Mouse (Mus musculus): Measurements from ENCODE around the gene 2300009A05Rik.

DNA sequence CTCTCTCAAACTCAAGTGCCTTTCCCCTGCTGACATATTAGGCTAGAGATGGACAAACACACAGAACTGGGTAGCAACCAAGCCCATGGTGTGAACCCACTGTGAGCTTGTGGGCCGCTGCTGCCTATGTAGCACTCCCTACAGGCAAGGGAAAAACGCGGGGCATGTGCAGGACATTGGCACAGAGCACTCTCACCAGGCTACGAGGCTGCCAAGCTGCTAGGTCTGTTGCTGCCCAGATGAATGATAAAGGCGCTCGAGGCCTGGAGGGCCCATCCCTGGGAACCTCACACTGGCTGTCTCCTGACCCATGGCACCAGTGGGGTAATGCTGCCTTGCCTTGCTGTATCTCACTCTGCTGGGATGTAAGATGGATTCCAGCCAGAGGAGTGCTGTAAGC lies 53.0 kb downstream of the 2300009A05Rik start:
- TF ChIP-seq POLR2A (IDR thresholded peaks at IDR 0.05; ENCODE audit: borderline replicate concordance, control insufficient read depth, low read depth, low read length) (no peak), CTCF (IDR thresholded peaks at IDR 0.05; ENCODE audit: control insufficient read depth, insufficient read depth, low read length) (no peak)

All from bone marrow, adult 2 months (tissue).